Mouse (Mus musculus): ENCODE data around the gene Ctdsp2. TPM values are rescaled to one million over a fixed set of nuclear protein-coding genes. Genes with fewer than 3 reads are reported as not detected.

Gene Ctdsp2
- polyA plus RNA-seq, 2 experiments from 2014 or later = 29.8 to 35.8 TPM

GRCm38 (mm10) chr10:127047954-127048353 lies 69.4 kb downstream of the Ctdsp2 start, which contains the start of gene Cyp27b1:
Gene Cyp27b1, plus strand, starts transcription at chr10:127048250.
- no peak for ATAC-seq

- ATAC-seq = no peak
Measured at GRCm38 (mm10) chr10:127048608-127049394, 70.3 kb downstream of the Ctdsp2 start.

Other genes with a start within 250 kb of the Ctdsp2 start
- gene Atp23, start 77.4 kb upstream of the Ctdsp2 start, polyA plus RNA-seq (2017; shearing (Covaris generic)) = 1 to 10 TPM; 5.9 to 6.9 TPM
- not detected for gene Avil, start 22.0 kb downstream of the Ctdsp2 start, polyA plus RNA-seq (2017; shearing (Covaris generic))
- gene Tsfm, start 52.1 kb downstream of the Ctdsp2 start, polyA plus RNA-seq (2017; shearing (Covaris generic)) = 10 to 100 TPM; 42.5 to 57.1 TPM
- gene Mettl1, start 62.7 kb downstream of the Ctdsp2 start, polyA plus RNA-seq (2017; shearing (Covaris generic)) = 10 to 100 TPM; 19.8 to 23.9 TPM
- under 1 TPM in 1 of 2 experiments, not detected in 1; 0.52 TPM for gene Eef1akmt3, start 62.8 kb downstream of the Ctdsp2 start, polyA plus RNA-seq (2017; shearing (Covaris generic))
- not detected for gene Cyp27b1, start 69.5 kb downstream of the Ctdsp2 start, polyA plus RNA-seq (2017; shearing (Covaris generic))
- gene March9, start 81.5 kb downstream of the Ctdsp2 start, polyA plus RNA-seq (2017; shearing (Covaris generic)) = 1 to 10 TPM in 1 of 2 experiments, under 1 TPM in 1; 0.65 to 1.0 TPM
- 100 to 1,000 TPM; 304 to 317 TPM for gene Cdk4, start 84.8 kb downstream of the Ctdsp2 start, polyA plus RNA-seq (2017; shearing (Covaris generic))
- gene Tspan31, start 91.5 kb downstream of the Ctdsp2 start, polyA plus RNA-seq (2017; shearing (Covaris generic)) = 100 to 1,000 TPM in 1 of 2 experiments, 10 to 100 TPM in 1; 99.2 to 103 TPM
- 10 to 100 TPM; 20.4 to 29.9 TPM for gene Agap2, start 96.6 kb downstream of the Ctdsp2 start, polyA plus RNA-seq (2017; shearing (Covaris generic))
- 10 to 100 TPM; 51.3 to 75.5 TPM for gene Os9, start 142.4 kb downstream of the Ctdsp2 start, polyA plus RNA-seq (2017; shearing (Covaris generic))
- 100 to 1,000 TPM; 152 to 209 TPM for gene B4galnt1, start 186.5 kb downstream of the Ctdsp2 start, polyA plus RNA-seq (2017; shearing (Covaris generic))
- gene Slc26a10, start 201.9 kb downstream of the Ctdsp2 start, polyA plus RNA-seq (2017; shearing (Covaris generic)) = 1 to 10 TPM; 2.5 to 2.7 TPM
- not detected for gene Arhgef25, start 211.4 kb downstream of the Ctdsp2 start, polyA plus RNA-seq (2017; shearing (Covaris generic))
- 10 to 100 TPM; 40.6 to 42.9 TPM for gene Dtx3, start 217.0 kb downstream of the Ctdsp2 start, polyA plus RNA-seq (2017; shearing (Covaris generic))
- gene Pip4k2c, start 232.9 kb downstream of the Ctdsp2 start, polyA plus RNA-seq (2017; shearing (Covaris generic)) = 10 to 100 TPM; 24.2 to 27.8 TPM

Data from activated CD4-positive, CD25-positive, alpha-beta regulatory T cell, adult 4 months (primary cell).